Mouse (Mus musculus) spleen, postnatal 4 days (tissue): ENCODE data around the gene Asz1.

Experiments used
- DNase-seq, 2 experiments: peaks; one replicate each; pipeline ENCODE4 v3.0.0; 2022; ENCODE audit warnings: low spot score in 2 of 2

Asz1 gene

DNA sequence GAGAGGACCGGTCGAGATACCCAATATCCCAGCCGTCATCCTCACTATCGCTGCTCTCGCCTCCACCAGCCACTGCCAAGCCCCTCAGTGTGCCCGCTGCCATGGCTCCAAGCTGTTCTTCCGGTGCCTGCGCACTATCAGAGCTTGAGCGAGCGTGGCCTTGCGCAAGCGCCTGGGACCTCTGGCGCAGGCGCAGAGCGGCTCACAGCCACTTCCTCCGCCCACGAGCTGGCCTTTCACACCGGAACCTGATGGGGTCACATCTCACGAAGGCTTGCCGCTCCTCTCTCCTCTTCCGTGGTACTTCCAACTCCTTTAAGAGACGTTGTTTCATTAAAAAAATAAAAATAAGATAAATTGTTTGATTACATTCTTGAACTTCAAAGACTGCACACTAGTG lies at the start of gene Asz1:
Gene Asz1 (minus strand): TSS at position 128 of the 400 bp plus-strand sequence.
- no peak for DNase-seq

DNA sequence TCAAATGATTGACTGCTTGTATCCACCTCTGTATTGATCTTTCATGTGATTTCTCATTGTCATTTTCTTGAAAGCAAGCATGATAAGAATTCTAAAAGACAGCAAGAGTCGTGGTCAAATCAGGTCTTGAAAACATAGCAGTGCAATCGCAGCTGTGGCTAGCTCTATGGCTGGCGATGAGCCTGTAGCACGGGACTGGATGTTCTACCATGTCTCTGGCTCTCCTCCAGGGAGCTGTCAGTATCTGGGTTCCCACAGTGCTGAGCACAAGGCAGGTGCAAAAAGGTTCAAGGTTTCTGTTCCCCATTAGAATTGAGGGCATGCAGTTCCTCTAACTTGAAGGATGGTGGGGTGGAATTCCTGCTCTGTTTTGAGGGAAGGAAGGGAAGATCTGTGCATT lies 44.2 kb upstream of the Asz1 start:
- no peak for DNase-seq

DNA sequence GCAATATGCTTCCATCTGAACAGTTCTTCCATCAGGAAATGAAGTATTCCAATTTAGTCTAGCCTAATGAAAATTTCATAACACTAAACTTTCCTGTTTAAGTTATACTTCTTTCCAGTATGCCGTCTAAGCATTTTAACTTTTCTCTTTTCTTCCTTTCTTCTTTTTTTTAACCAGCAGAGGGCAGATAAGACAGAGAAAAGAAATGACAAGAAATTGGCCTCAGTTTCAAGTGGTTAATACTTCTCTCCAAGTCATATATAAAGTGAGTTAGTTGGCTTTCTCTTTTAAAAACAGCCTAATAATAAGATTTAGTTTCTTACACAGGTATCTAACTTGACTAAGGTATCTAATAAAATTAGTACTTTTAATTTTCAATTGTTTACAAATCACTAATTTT lies 26.4 kb upstream of the Asz1 start:
- no peak for DNase-seq

DNA sequence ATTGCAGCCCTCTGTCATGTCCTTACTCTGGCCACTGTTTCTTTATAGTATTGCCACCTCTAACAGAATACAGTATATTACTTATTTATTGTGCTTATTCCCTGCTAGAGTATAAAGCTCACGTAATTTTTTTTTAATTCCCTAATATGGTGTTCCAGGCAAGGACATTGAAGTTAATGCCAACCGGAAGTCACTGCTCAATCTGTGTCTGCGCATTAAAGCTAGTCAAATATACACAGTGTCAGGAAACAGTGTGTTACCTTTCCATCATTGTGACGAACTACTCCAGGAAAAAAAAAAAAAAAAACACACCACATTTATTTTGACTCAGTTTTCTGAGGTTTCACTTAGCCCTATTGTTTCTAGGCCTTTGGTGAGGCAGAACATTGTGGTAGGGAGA lies 19.2 kb upstream of the Asz1 start:
- no peak for DNase-seq

DNA sequence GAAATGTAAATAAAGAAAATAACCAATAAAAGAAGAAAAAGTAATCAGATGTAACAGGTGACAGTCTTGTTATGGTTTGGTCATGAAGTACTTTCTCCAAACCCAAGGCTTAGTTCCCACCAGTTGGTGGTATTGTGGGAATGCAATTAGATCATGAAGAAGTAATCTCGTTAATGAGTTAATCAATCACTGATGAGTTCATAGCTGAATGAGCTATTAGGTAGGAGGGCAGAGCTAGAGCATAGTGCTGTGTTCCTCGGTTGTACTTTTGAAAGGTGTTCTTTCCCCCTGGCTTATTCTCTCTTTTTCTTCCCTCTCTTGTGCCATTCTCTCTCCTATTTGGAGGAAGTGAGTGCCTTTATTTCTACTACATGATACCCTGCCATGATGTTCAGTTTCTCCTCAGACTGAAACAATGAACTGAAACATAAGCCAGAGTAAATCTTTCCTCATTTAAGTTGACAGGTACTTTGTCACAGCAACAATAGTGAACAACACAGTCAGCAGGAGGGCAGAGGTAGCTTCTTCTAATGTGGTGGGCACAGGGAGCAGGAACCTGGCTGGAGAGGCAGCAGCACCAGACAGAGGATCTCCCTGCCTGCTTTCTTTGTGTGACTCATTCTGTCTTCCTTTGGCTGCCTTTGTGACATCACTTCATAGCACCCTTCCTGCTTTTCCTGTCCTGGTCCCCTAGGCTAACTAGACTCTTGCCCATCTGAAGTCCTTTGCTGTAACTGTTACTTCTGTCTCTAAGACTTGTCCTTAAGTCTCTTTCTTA lies 18.5 kb upstream of the Asz1 start:
- DNase-seq = no peak

DNA sequence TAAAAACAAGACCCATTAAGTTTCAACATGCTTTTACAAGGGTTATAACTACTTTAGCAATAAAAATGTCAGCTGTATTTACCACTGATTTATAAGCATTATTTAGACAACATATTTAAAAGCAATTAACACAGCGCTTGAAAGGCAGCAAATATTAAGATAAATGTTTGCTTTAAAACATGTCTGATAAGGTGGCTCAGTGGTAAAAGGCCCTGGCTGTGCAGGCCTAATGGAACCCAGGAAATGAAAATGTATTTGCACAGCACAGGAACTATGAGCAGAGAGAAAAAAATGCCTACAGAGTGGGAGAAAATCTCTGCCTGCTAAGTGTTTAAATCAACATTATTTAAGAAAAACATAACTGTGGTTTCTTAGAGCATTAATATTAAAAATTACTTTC lies 12.0 kb downstream of the Asz1 start:
- DNase-seq = no peak

DNA sequence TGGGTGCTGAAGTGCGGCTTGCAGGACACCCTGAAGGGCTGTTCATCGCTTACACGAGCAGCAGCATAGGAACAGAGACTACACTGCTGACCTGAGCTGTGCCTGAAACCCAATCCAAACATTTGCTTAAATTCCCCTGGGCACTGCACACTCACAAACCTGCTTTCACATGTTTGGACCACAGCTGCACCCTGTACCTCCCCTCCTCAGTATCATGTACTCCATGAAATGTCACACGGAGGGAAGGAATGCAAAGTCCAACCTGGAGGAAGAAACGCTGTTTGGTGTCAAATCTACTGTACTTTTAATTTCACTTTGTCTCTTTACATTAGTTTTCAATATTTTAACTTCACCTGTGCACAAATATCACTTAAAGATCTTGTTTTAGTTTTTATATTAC lies 19.8 kb downstream of the Asz1 start:
- no peak for DNase-seq

DNA sequence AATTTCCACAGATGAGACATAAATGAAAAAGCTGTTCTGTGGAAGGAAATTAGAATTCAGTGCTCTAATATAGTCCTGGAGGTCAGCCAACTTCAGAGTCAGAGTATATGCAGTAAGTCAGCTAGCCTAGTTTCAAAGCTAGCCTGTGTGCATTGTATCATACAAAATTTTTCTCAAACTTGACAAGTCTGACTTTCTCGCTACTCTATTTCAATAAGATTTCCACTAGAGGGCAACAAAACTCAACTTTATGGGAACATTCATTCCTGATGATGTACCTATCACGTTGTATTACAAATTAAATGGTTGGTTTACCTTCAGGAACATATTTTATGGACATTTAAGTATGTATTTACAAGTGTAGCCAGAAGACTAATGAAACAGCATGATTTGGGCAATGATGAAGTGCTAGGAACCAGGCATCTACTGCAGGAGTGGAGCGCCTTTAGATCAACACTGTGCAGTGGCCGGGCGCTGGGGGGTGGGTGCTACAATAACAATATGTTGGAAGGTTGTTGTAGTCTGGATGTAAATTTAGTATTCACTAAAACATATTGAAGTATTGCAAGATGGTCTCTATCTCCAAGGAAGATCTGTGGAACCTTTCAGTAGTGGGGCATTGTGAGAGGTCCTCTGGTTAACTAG lies 21.6 kb downstream of the Asz1 start:
- DNase-seq = no peak

DNA sequence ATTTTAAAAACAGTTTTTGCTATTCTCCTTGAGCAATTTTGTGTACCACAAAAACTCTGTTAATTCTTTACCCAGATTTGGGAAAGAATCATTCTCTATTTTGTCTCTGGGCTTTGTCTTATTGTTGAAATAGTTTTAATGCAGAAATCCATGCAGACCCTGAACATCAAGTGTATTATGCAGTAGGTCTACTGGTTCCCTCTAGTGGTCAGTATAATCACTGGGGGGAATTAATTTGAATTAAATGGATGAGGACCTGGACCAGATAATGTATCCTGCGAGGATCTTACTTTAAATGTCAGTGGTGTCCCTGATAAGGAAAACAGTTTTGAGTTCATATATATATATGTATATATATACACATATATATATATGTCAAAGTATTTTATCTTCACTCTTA lies 30.2 kb downstream of the Asz1 start:
- DNase-seq = no peak

DNA sequence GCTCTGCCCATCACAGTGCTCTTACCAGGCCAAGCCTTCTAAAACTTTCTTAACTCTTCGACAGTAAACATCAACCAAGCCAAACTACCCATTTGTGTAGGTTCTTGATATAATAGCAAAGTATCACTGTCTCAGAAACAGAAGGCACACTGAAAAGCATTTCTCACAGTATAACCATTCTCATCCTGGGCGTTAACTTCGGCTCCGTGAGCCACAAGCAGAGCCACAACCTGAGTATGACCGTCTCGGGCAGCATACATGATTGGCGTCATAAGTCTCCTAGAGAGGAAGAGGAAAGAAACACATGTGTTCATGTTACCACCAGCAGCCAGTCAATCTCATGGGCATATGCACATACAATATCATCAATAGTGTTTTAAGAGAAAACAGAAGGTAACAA lies 31.9 kb downstream of the Asz1 start:
- DNase-seq = no peak

DNA sequence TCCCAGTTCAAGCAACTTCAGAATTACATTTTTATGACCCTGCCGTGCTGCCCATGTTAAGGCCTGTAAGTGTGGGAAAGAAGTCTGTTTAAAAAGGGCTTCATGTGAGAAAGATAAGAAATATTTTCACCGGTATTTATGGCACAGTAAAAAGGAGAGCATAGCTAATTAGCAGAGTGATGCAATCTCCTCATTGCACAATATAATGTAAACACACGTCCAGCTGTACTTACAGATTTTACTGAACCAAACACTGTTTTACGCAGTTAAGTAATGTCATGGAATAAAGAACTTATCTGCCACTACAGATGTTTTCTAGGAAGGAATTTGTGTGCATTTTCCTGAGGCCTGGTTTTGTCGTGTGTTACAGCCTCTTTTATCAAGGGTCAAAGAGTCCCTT lies 32.3 kb downstream of the Asz1 start:
- DNase-seq = no peak

DNA sequence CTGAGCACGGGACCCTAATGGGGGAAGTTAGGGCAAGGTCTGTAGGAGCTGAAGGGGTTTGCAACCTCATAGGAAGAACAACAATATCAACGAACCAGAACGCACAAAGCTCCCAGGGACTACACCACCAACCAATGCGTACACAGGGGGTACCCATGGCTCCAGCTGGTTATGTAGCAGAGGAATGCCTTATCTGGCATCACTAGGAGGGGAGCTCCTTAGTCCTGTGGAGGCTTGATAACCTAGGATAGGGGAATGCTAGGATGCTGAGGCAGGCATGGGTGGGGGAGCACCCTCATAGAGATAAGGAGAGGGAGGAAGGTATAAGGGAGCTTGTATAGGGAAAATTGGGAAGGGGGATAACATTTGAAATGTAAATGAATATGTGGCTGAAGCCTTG lies 51.0 kb downstream of the Asz1 start:
- no peak for DNase-seq

DNA sequence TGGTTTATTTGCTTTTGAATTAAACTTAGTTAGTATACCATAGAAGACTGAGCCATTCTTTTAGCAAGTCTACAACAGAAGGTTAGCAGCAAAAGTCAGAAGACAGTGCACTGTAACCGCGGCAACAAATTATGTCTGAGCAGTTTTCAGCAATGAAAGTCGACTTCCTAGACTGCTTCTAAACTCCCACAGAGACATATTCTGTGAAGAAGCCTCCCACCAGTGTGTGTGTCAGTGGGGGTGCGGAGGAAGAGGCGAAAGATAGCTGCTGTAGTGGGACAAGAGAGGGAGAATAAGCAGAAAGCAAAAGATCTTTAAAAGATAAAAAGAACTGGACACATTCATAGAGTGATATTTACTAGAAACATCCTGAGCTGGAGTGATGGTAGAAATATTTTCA lies 57.2 kb downstream of the Asz1 start:
- no peak for DNase-seq

DNA sequence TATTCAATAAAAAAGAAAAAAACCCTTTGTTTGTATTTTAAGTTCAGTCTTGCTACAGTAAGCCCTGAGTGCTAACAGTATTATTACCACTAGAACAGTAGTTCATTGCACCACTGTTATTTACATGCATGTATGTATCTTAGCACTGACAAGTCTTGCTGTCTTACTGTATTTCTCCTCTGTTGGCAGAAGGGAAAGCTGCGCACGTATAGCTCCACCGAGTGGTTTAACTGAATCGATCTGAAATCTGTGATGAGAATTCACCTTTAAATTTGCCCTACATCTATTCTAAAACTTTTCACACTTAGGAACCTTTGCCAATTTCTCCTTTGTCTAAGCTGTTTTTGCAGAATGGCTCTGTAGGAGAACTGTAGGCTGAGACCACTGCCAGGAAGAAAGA lies 64.6 kb downstream of the Asz1 start:
- no peak for DNase-seq

DNA sequence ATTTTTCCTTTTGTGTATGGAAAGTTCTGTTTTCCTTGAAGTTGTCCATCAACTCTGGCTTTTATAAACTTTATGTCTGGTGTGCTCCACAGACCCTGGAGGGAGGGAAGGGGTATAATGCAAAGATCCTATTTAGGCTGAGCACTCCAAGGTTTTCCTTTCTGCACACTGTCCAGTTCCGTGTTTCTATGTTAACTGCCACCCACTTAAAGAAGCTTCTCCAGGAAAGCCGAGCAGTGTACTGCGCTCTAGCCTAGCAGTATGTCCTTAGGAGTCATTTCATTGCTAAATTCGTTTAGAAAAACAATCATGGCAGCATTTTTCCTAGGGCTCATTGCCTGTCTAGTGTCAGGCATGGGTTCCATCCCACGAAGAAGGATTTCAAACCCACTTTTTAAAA lies 65.7 kb downstream of the Asz1 start:
- no peak for DNase-seq

DNA sequence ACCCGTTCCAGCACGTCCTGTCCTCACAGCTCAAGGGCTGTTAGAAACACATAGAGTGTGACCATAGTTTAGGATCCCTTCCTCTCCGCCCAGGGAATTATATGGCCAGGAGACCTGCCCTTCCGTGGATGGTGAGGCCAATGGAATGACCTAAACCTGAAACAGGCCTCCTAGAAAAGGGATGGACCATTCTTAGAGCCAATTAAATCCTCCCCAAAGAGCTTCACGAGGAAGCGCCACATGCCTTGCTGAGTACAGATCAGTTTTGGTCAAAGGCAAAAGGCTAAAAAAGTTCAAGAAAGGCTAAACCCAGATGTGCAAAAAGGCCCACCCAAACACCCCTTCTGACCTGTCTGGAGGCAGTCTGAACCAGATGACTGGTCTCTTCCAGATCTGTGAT lies 76.6 kb downstream of the Asz1 start:
- no peak for DNase-seq

DNA sequence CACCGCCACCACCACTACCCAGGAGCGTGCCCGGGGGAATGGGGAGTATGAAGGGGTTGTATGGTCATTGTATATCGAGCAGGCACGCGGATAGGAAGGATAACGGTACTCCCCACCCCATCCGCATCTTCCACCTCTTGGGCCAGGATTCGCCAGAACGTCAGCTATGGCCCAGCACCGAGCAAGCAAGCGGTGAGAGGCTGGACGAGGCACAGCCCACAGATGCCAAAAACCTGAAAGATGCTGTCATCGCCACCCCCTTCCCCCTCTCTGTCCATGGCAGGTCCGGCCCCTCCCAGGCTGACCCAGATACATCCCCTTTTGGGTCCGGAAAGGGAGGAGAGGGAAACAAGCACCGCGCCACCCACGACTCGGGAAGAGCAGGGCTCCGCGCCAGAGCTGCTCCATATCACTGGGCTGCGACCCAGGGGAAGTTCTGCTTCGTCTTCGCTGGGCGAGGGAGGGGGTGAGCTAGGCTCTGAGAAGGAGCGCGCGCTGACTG lies 77.3 kb downstream of the Asz1 start:
- DNase-seq = no peak

DNA sequence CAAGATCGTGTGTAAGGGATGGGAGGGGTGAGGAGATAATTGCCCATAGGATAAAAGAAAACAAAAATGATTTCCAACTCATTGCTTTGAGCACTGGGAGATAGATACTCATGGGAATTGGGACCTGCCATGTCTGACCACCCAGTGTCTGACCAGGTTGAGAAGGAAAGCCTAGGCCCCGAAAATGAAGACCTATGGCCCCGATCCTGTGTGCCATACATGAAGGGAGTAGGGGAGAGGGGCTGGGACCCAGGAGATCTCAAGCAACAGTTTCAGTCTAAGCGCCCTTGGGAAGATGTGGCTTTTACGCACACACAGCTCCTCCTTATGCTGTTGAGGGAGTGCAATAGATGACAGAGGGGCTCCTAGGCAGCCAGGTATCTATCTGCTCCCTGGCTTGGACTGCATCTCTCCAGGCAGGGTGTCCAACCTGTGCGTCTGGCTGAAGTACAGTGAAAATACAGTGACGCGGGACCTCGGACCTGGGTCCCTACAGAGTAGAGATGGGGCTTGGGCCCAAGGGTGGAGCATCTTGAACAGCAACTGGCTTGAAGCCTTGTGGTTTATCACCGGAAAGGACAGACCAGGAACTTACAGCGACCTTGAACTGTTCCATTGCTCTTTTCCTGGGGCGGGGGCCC lies 77.9 kb downstream of the Asz1 start:
- no peak for DNase-seq

DNA sequence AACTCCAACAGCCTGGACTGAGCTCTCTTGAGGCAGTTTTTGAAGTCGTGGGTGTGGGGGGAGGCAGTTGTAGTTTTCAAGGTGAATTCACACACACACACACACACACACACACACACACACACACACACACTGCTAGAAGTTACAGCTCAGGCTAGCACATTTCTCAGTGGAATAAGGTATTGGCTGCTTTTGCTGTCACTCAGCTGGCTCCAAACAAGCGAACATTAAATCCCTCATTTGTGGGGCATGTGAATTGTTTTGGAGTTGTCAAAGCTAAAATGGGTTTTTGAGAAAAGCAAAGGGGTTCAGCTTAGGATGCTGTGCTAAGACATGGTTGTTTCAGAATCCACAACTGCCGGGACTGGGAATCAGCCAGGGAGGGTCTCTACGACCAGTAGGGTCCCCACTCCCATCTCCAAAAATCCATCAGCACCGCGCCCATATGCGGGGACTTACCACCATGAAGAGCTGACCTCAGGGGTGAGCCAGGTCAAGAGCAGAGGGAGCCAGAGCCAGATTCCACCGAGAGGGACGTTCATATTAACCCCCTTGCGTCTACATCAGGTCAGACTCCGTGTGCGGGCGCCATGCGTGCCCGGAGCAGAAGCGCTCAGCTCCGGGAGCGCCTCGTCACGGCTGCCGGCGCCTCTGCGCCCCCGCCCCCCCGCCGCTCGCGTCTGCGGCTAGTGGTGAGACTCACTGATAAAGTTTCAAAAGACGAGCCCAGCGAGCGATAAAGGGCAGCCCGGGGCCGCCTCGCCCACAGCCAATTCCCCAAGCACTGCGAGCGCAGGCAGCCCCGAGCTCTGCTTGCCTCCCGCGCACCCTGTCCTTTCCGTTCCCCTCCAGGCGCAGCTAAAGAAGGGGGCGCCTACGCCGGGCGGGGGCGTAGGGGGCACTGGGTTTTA lies 78.9 kb downstream of the Asz1 start, which contains the start of gene Wnt2:
Gene Wnt2 (minus strand): TSS at position 840 of the 911 bp plus-strand sequence.
- no peak for DNase-seq

DNA sequence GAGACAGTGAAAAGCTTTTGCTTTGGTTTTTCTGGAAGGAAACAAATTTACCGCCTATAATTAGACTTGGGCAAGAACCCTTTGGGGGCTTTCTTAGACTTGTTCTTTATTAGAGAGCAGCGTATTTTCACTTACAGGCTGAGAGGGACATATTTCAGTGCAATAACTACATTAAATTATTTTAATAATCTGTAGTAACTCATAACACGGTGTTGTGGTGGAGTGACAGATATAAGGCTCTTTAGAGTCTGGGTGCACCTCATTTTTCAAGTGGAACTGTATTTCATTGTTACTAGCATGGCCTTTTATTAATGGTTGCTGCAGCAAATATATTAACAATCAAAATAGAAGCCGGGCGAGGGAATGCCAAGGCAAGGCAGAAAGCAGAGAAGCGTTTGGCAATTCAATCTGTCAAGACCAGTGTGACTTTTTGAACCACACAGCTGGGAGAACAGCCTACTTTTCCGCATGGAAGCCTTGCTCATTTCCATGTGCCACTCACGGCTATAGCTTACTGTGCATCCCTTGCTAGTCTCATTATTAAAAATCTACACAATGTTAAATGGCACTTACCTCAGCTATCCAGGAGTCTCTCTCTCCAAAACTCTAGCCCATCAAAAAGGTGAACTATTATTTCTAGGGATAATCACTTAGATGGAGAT lies 84.6 kb downstream of the Asz1 start:
- DNase-seq = no peak

DNA sequence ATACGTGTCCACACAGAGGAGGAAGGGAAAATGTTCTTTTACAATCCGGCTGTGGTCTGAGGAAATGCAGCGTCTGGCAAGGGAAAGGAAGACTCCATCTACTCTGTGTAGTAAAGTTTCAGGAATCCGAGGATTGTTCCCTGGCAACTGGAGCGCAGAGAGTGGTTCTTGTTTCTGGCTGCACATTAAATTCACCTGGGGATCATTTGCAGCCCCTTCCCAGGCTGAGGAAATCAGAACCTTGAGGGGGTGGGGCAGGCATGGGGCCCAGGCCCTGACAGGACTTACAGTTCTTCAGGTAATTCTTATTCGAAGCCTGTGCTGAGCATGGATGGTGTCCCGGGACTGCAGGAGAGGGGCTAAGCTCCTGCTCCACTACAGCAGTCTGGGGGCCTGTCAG lies 95.5 kb downstream of the Asz1 start:
- no peak for DNase-seq
